ENCODE assay signal across 9 mouse cellular contexts in genomic region chr1:97977521-97977920, GRCm38 (mm10).
DNase-seq lines count a peak whose midpoint lies in the region; ATAC-seq and TF ChIP-seq lines count a peak whose summit lies in the region.
"Had no signal": no experiment of that assay in that cellular context is flagged by ENCODE, and none has a peak within 500 bp of the region (broad histone marks: within the 10 kb centered on the region; RNA-seq: fewer than 3 reads in every experiment).

No protein-coding gene starts in this region.

- no peaks in the 10 kb centered on the region for H3K36me3 ChIP-seq in forebrain, embryonic 10.5 days (replicated peaks)
- H3K36me3 ChIP-seq in limb, embryonic 10.5 days, result no peaks in the 10 kb centered on the region
- H3K36me3 ChIP-seq in neural tube, embryonic 13.5 days, result no peaks in the 10 kb centered on the region

- H3K27me3 ChIP-seq in forebrain, embryonic 10.5 days (ENCODE audit: poor library complexity, severe bottlenecking), result peaks cover 7% of the 10 kb centered on the region
- H3K27me3 ChIP-seq in limb, embryonic 10.5 days (ENCODE audit: low read depth, poor library complexity, severe bottlenecking), result no peaks in the 10 kb centered on the region
- H3K27me3 ChIP-seq in neural tube, embryonic 13.5 days, result no peaks in the 10 kb centered on the region
- H3K27me3 ChIP-seq: megakaryocyte, embryonic 14.5 days had no signal

- ATAC-seq in neural tube, embryonic 13.5 days (ENCODE audit: low read depth), result no peak

- WGBS in forebrain, embryonic 10.5 days, result 17% methylated on average over 7 of the region's 7 CpGs
- 40% methylated on average over 7 of the region's 7 CpGs for WGBS in limb, embryonic 10.5 days
- 13% methylated on average over 7 of the region's 7 CpGs for WGBS in neural tube, embryonic 13.5 days

- H3K9me3 ChIP-seq in forebrain, embryonic 10.5 days, result no peaks in the 10 kb centered on the region
- no peaks in the 10 kb centered on the region for H3K9me3 ChIP-seq in limb, embryonic 10.5 days (replicated peaks)
- no peaks in the 10 kb centered on the region for H3K9me3 ChIP-seq in neural tube, embryonic 13.5 days
- H3K9me3 ChIP-seq: megakaryocyte, embryonic 14.5 days had no signal

- H3K4me3 ChIP-seq in left cerebral cortex, adult 2 months, result peak overlapping the region; percentile 65
- peak overlapping the region; percentile 72 for H3K4me3 ChIP-seq in forebrain, embryonic 10.5 days
- H3K4me3 ChIP-seq in limb, embryonic 10.5 days, result peak overlapping the region; percentile 70
- H3K4me3 ChIP-seq in neural tube, embryonic 13.5 days, result peak overlapping the region; percentile 53

- peak overlapping the region; percentile 79 for H3K9ac ChIP-seq in neural tube, embryonic 13.5 days

- intact Hi-C loops in left cerebral cortex, adult 2 months (cut with DNase I), result loop anchor here (2.0 to 5.0 kb wide), 5 partner anchors 25 to 375 kb away; partner anchors contain the start of gene Pam

- H3K4me2 ChIP-seq in neural tube, embryonic 13.5 days, result peak overlapping the region; percentile 65

- no peak for TF ChIP-seq CTCF in left cerebral cortex, adult 2 months (IDR thresholded peaks at IDR 0.05)

- H3K4me1 ChIP-seq in forebrain, embryonic 10.5 days, result peaks cover 29% of the 10 kb centered on the region
- peaks cover 5% of the 10 kb centered on the region for H3K4me1 ChIP-seq in limb, embryonic 10.5 days
- peaks cover 30% of the 10 kb centered on the region for H3K4me1 ChIP-seq in neural tube, embryonic 13.5 days (replicated peaks)

- DNase-seq in left cerebral cortex, adult 2 months (ENCODE audit: extremely low spot score in 1 of 2, low spot score in 2 of 2), result no peak
- no peak for DNase-seq in left cerebral cortex, adult 18-20 months (ENCODE audit: low spot score in 2 of 2)
- no peak for DNase-seq in forebrain, embryonic 10.5 days (ENCODE audit: extremely low spot score, low spot score)
- DNase-seq in limb, embryonic 10.5 days (ENCODE audit: low spot score), result no peak
- DNase-seq in natural killer cell, adult 2 months (ENCODE audit: low spot score in 2 of 2), result no peak
- no peak for DNase-seq in spleen, adult 12 weeks (ENCODE audit: low spot score)
- DNase-seq in cerebellum, postnatal 25 days, result no peak

- H3K27ac ChIP-seq in left cerebral cortex, adult 2 months, result peak overlapping the region; percentile 99
- H3K27ac ChIP-seq in forebrain, embryonic 10.5 days, result no peak overlapping the region
- peak overlapping the region; percentile 88; the same call in 1 of the 2 replicates for H3K27ac ChIP-seq in limb, embryonic 10.5 days
- H3K27ac ChIP-seq in neural tube, embryonic 13.5 days (replicated peaks), result peak overlapping the region; percentile 91
